Mouse (Mus musculus) neural tube, embryonic 11.5 days (tissue): ENCODE measurements around the gene Fah. TPM values are rescaled to one million over a fixed set of nuclear protein-coding genes. Genes with fewer than 3 reads are reported as not detected.

ENCODE experiments used
- ATAC-seq: fragments of 200-750 bp; cut with Nextera tagmentation; 2 replicates; pipeline ENCODE4 v1.8.0; 2017; ENCODE audit warnings: moderate number of reproducible peaks, mild to moderate bottlenecking, moderate TSS enrichment, moderate library complexity; ENCODE audit not compliant: insufficient read depth, low FRiP score, low TSS enrichment
- DNase-seq: peaks from one replicate; pipeline ENCODE4 v3.0.0-alpha.2; 2015; ENCODE audit warnings: low spot score
- H3K27ac ChIP-seq: fragments of 300-500 bp; sonication (generic); 2 replicates; pipeline ENCODE4 v1.5.1; 2014; ENCODE audit warnings: low read depth, mild to moderate bottlenecking, low read length
- H3K27me3 ChIP-seq: fragments of 300-500 bp; sonication (generic); 2 replicates; pipeline ENCODE4 v1.6.1; 2014; ENCODE audit warnings: mild to moderate bottlenecking, low read length, mixed read lengths; ENCODE audit not compliant: control insufficient read depth, insufficient read depth
- H3K36me3 ChIP-seq: fragments of 300-500 bp; sonication (generic); 2 replicates; pipeline ENCODE4 v1.6.1; 2014; ENCODE audit warnings: mild to moderate bottlenecking, low read length, moderate library complexity, mixed read lengths; ENCODE audit not compliant: control insufficient read depth, insufficient read depth
- H3K4me1 ChIP-seq: fragments of 300-500 bp; sonication (generic); 2 replicates; pipeline ENCODE4 v1.6.1; 2014; ENCODE audit warnings: low read length, mixed read lengths; ENCODE audit not compliant: control insufficient read depth, insufficient read depth
- H3K4me2 ChIP-seq: fragments of 300-500 bp; sonication (generic); 2 replicates; pipeline ENCODE4 v1.6.1; 2014; ENCODE audit warnings: low read depth, mild to moderate bottlenecking, moderate library complexity
- H3K4me3 ChIP-seq: fragments of 300-500 bp; sonication (generic); 2 replicates; pipeline ENCODE4 v1.5.1; 2014; ENCODE audit warnings: low read depth, low read length
- H3K9ac ChIP-seq: fragments of 300-500 bp; sonication (generic); 2 replicates; pipeline ENCODE4 v1.6.1; 2014; ENCODE audit warnings: mild to moderate bottlenecking, low read length
- H3K9me3 ChIP-seq: fragments of 300-500 bp; sonication (generic); 2 replicates; pipeline ENCODE4 v1.6.1; 2016; ENCODE audit warnings: low read length; ENCODE audit not compliant: control insufficient read depth
- WGBS: fragments of 180-500 bp; shearing (Covaris S2); extraction: QIAGEN DNeasy Blood & Tissue Kit; methylation state at CpG from one replicate; pipeline ENCODE4 v1.1.7; 2014; 5-methylcytosine and 5-hydroxymethylcytosine counted together
- polyA plus RNA-seq: library from polyadenylated mRNA; unstranded; fragments of >200 nt; fragmentation: Nextera tagmentation; extraction: Ambion mirVana; gene quantifications from 2 replicates; pipeline ENCODE4 v1.2.1, GENCODE M21; 2014

The Fah gene
- polyA plus RNA-seq, result 2.4 and 2.8 TPM in 2 replicates

DNA sequence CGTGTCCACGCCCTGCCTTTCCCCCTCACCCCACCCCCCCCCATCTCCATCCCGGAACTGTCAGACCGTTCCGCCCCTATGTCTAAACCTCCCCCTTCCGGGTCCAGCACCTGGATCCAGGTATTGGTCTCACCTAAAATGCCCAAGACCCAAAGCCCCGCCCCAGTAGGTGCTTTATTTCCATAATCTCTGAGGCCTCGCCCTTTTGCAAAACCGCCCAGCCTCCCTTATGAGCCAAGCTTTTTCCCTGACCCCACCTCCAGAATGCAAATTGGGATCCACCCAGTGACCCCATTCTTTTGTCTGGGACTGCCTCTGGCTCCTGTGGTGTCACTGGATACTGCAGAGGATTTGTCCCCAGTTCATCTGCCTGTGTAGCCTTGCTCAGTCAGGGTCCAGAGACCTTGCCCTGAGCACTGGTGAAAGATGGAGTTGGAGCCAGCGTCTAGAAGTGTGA lies at the start of gene Fah:
Fah (minus strand) TSS at position 430 of the 457 bp plus-strand sequence.
- WGBS, result under 1% methylated on average over 10 of the region's 10 CpGs

DNA sequence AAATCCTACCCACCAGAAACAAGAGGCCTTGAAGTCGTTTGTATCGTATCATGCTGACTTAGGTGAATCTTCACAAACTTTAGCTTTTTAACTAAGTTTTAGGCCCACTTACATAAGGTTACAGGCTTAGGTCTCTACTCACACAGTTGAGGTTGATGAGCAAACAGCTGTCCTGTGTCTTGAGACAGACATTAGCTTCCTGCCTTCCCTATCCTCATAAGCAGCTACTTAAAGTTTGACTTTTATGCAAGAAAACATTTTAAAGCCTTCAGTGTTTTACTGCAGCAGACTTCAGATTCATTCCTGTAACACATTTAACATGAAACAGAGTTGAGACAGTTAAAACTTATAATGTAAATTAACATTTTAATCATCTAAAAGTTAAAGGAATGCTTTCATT lies 46.2 kb upstream of the Fah start:
- DNase-seq, result no peak
- no peaks in the 10 kb centered on the region for H3K9me3 ChIP-seq
- 85% methylated on average over 2 of the region's 2 CpGs for WGBS

More for the DNA sequence above, at the start of gene Fah:
- H3K4me3 ChIP-seq, result peak within 1 kb of the TSS; percentile 40
- H3K9ac ChIP-seq, result peak within 1 kb of the TSS; percentile 56
- DNase-seq (peak; percentile 32), ATAC-seq (peak; percentile 43)
- H3K4me1 ChIP-seq, result no peaks in the 10 kb centered on the region
- H3K27me3 ChIP-seq, result no peaks in the 10 kb centered on the region
- H3K4me2 ChIP-seq, result peak within 1 kb of the TSS; percentile 75
- H3K9me3 ChIP-seq, result no peaks in the 10 kb centered on the region
- H3K27ac ChIP-seq, result no peak within 1 kb of the TSS
- H3K36me3 ChIP-seq, result no peaks in the 10 kb centered on the region

DNA sequence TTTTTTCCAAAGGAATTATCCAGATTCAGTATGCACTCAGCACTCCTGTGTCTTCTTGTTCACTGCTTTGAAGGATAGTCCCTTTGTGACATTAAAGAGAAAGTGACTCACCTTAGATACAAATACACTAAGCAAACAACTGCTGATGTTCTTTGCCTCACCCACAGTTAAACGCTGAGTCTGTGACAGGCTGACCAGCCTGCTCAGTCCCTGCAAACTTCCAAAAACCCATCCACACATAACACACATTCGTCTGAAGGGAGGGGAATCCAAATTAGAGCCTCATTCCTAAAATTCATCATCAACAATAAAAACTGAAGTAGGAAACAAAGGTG lies 45.4 kb upstream of the Fah start:
- Histone ChIP-seq H3K9ac (no peak overlapping the region), H3K9me3 (no peaks in the 10 kb centered on the region), H3K27me3 (no peaks in the 10 kb centered on the region), H3K4me2 (no peak overlapping the region), H3K4me1 (no peaks in the 10 kb centered on the region), H3K4me3 (no peak overlapping the region), H3K27ac (no peak overlapping the region), H3K36me3 (no peaks in the 10 kb centered on the region)
- DNase-seq, result no peak
- 83% methylated on average over 2 of the region's 2 CpGs for WGBS
- no peak for ATAC-seq

More for the DNA sequence above, 46.2 kb upstream of the Fah start:
- Histone ChIP-seq H3K9ac (no peak overlapping the region), H3K27me3 (no peaks in the 10 kb centered on the region), H3K4me1 (no peaks in the 10 kb centered on the region), H3K36me3 (no peaks in the 10 kb centered on the region), H3K4me3 (no peak overlapping the region), H3K4me2 (no peak overlapping the region), H3K27ac (no peak overlapping the region)
- no peak for ATAC-seq

DNA sequence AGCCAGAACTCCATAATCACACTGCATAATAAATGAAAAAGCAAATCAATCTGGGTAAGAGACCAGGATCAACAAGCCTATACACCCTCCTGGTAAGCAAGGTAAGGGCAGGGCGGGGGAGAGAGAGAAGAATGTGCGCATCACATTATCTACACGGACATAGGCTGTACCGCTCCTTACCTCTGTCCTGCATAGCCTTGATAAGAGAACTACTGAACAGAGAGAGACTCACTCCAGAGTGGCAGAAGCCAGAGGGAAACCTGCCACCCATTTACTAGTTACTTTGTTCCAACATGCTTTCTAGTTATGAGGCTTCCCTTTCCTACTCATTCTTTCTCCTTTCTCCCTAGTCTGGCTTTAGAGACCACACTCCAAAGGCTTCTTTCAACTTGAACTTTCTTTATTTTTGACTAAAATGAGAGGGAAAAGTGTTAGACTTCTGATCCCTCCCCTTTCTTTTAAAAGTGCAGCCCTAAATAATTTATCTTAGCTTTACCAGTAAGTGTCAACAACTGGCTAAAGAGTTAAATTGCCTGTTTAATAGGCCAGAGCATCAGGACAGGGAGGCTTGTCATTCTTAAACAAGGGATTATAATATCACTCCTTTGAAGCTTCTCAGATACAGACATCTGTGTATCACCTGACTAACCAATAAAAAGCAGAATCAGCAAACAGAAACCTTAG lies 44.9 kb upstream of the Fah start:
- no peak overlapping the region for H3K4me3 ChIP-seq
- no peaks in the 10 kb centered on the region for H3K9me3 ChIP-seq
- H3K4me2 ChIP-seq, result no peak overlapping the region
- H3K9ac ChIP-seq, result no peak overlapping the region
- H3K36me3 ChIP-seq, result no peaks in the 10 kb centered on the region
- no peak for ATAC-seq
- no peak for DNase-seq
- no peaks in the 10 kb centered on the region for H3K27me3 ChIP-seq
- no peak overlapping the region for H3K27ac ChIP-seq
- H3K4me1 ChIP-seq, result no peaks in the 10 kb centered on the region
- 91% methylated on average over 4 of the region's 4 CpGs for WGBS

DNA sequence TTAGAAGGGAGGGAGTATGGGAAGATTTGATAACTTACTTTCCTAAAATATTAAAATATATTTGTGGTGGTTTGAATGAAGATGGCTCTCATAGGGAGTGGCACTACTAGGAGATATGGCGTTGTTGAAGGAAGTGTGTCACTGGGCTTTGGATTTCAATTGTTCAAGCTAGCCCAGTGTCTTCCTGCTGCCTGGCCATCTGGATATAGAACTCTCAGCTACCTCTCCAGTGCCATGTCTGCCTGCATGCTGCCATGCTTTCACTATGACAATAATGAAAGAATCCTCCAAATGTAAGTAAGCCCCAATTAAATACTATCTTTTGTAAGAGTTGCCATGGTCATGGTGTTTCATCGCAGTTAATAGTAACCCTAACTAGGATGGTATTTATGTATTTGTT lies 42.5 kb upstream of the Fah start:
- DNase-seq (no peak), ATAC-seq (no peak)
- Histone ChIP-seq H3K27ac (no peak overlapping the region), H3K9me3 (no peaks in the 10 kb centered on the region), H3K27me3 (no peaks in the 10 kb centered on the region), H3K4me1 (no peaks in the 10 kb centered on the region), H3K9ac (no peak overlapping the region), H3K4me2 (no peak overlapping the region), H3K4me3 (no peak overlapping the region), H3K36me3 (no peaks in the 10 kb centered on the region)
- 91% methylated on average over 2 of the region's 2 CpGs for WGBS

DNA sequence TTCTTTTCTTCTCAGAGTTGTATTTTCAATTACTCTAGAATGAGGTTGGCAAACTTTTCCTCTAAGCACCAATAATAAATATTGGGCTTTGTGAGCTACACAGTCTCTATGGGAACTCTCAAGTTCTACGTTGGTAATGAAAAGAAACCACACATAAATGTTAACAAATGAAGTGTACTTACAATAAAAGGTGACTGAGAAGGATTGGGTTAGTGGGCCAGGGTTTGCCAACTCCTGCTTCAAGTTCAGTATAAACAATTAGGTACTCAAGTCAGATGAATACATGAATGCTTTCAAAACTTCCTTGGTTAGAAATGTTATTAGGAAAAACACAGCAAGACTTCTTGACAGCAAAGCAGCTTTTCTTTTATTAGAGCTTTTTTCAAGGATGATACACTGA lies 39.7 kb upstream of the Fah start:
- no peak for ATAC-seq
- Histone ChIP-seq H3K36me3 (no peaks in the 10 kb centered on the region), H3K9ac (no peak overlapping the region), H3K4me3 (no peak overlapping the region), H3K4me1 (peaks cover 3% of the 10 kb centered on the region; the same call in 1 of the 2 replicates), H3K9me3 (no peaks in the 10 kb centered on the region), H3K27ac (no peak overlapping the region), H3K27me3 (no peaks in the 10 kb centered on the region), H3K4me2 (no peak overlapping the region)
- 77% methylated on average over 1 of the region's 1 CpGs for WGBS
- no peak for DNase-seq

DNA sequence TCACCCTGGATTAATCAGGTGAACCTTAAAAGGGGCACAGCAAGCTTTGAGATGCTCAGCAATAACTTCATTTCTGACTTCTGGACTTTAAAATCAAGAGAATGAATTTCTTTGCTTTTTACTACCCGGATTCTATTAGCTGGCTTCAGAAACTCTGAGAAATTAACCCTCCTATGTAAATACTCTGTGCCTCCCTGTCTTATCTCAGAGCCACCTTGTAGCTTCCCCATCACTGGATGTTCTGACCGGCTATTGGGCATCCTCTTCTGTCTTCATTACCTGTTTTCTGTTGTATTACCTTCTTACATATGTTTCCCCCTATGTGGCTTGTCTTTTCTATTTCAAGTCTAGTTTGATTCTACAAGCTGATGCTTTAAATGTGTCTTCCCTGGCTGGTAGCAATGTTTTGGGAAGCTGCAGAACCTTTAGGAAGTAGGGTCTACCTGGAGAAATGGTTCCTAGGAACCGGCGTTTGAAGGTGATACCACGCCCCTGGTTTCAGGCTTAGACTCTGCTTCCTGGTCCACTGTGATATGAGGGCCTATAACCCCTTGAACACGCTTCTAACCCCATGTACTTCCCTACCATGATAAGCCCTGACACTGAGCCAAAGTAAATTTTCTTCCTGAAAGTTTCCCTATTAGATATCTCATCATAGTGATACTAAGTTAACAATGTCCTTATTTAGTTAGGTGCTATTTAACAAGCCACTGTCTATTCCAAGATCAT lies 36.9 kb upstream of the Fah start:
- H3K9ac ChIP-seq, result no peak overlapping the region
- ATAC-seq, result no peak
- no peaks in the 10 kb centered on the region for H3K9me3 ChIP-seq
- peaks cover 3% of the 10 kb centered on the region; the same call in 1 of the 2 replicates for H3K4me1 ChIP-seq
- 94% methylated on average over 6 of the region's 6 CpGs for WGBS
- H3K27me3 ChIP-seq, result no peaks in the 10 kb centered on the region
- no peak overlapping the region for H3K27ac ChIP-seq
- H3K4me3 ChIP-seq, result no peak overlapping the region
- DNase-seq, result no peak
- no peaks in the 10 kb centered on the region for H3K36me3 ChIP-seq
- H3K4me2 ChIP-seq, result no peak overlapping the region

DNA sequence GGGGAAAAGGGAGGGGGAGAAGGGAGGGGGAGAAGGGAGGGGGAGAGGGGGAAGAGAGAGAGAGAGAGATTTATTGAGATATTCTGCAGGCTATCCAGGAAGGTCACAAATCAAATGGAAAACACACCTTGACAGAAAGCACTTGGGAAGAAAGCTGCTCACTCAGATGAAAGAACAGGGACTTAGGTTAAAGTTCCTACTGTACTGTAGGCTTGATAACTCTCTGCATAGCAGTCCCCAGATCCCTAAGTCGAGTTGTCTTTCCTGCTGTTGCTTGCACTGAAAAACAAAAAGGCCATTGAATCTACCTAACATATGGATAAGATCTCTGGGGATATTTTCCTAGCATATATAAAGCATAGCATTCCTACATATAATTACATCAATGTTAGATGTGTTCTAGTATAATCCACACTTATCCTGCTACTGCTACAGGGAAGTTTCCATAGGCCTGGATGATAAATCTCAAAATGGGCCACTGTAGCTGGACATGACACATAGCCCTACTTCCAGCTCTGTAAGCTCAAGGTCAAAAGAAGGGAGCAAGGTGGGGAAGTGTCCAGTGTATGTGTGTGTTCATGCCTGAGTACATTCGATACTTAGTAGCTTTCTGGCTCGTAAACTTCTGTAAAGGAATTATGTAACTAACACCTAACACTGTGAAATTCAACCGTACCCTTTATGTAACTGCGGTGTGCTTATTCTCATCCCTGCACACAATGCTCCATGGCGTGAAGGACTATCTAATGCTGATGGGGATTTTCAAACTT lies 35.8 kb upstream of the Fah start:
- H3K27ac ChIP-seq, result no peak overlapping the region
- ATAC-seq (no peak), DNase-seq (no peak)

More for the DNA sequence above, 35.8 kb upstream of the Fah start:
- Histone ChIP-seq H3K4me1 (peaks cover 3% of the 10 kb centered on the region; the same call in 1 of the 2 replicates), H3K36me3 (no peaks in the 10 kb centered on the region), H3K4me3 (no peak overlapping the region), H3K4me2 (no peak overlapping the region), H3K9me3 (no peaks in the 10 kb centered on the region), H3K27me3 (no peaks in the 10 kb centered on the region), H3K9ac (no peak overlapping the region)
- 83% methylated on average over 6 of the region's 6 CpGs for WGBS
